Mouse (Mus musculus): ENCODE results near the gene Rxrb. TPM values are rescaled to one million over a fixed set of nuclear protein-coding genes. Genes with fewer than 3 reads are reported as not detected.

The Rxrb gene
- total and polyA plus RNA-seq, 3 experiments, result 27.0 to 47.7 (median 36.9) TPM

- H3K4me1 ChIP-seq (ENCODE audit: control insufficient read depth in 1 of 2, insufficient read depth in 2 of 2), result peaks cover 12 to 24% of the 10 kb centered on the region in 2 experiments
- H3K9ac ChIP-seq (ENCODE audit: insufficient read depth, low read depth), result no peak overlapping the region
- dilution Hi-C loops (cut with MboI; ENCODE audit: extremely low pct_ligation_motif_present, extremely low pct_unique_long_range_greater_than_20kb, low sequenced_read_pairs), result no loop called here
- DNase-seq (ENCODE audit: extremely low read depth), result no peak
- H3K9me3 ChIP-seq (replicated peaks; ENCODE audit: low read length), result no peaks in the 10 kb centered on the region
- in situ Hi-C loops (cut with MboI; ENCODE audit: low pct_ligation_motif_present, low pct_unique_long_range_greater_than_20kb, low sequenced_read_pairs), result no loop called here
- H3K4me3 ChIP-seq (replicated peaks in 1 of 3; ENCODE audit: low read depth in 2 of 3, low read length in 2 of 3, poor library complexity in 1 of 3), result no peak overlapping the region
- no peak overlapping the region for H3K27ac ChIP-seq (ENCODE audit: insufficient read depth, low read depth)
- no peak overlapping the region for H3K4me2 ChIP-seq (ENCODE audit: insufficient read depth, low read depth, poor library complexity, severe bottlenecking)
- TF ChIP-seq CHD2 (IDR thresholded peaks at IDR 0.05; ENCODE audit: low read length) (no peak), NELFE (IDR thresholded peaks at IDR 0.05; ENCODE audit: low read depth, low read length) (no peak), ZC3H11A (IDR thresholded peaks at IDR 0.05; ENCODE audit: low read depth, low read length) (no peak), CHD1 (IDR thresholded peaks at IDR 0.05; ENCODE audit: low read depth, low read length) (no peak), UBTF (IDR thresholded peaks at IDR 0.05; ENCODE audit: low read depth, low read length) (no peak), BHLHE40 (IDR thresholded peaks at IDR 0.05; ENCODE audit: low read depth, low read length) (no peak), HCFC1 (IDR thresholded peaks at IDR 0.05; ENCODE audit: low read depth, low read length) (no peak), SMC3 (IDR thresholded peaks at IDR 0.05; ENCODE audit: low read depth, low read length) (no peak)
- no peaks in the 10 kb centered on the region for H3K79me2 ChIP-seq (replicated peaks; ENCODE audit: control insufficient read depth, extremely low read depth, insufficient read depth, poor library complexity, severe bottlenecking)
- no peaks in the 10 kb centered on the region for H3K36me3 ChIP-seq (replicated peaks in 1 of 2; ENCODE audit: control insufficient read depth in 1 of 2, insufficient read depth in 1 of 2, low read length in 1 of 2)
- H3K27me3 ChIP-seq (replicated peaks), result no peaks in the 10 kb centered on the region
These were observed 55.8 kb downstream of the Rxrb start for GRCm38 (mm10) chr17:34087386-34087785.

Other genes starting within 250 kb of the Rxrb start
Only the 20 nearest of the 33 such genes appear.
- gene Platr17, start 126.7 kb upstream of the Rxrb start, total RNA-seq (2012; rRNA removed), result not detected in 2 replicates
- not detected in 2 replicates for gene Platr17, start 126.7 kb upstream of the Rxrb start, total RNA-seq (2014; rRNA removed)
- not detected in 2 replicates for gene Platr17, start 126.7 kb upstream of the Rxrb start, polyA plus RNA-seq (2012; ENCODE audit: insufficient read length, low read depth)
- 33.8 and 48.3 TPM in 2 replicates for gene Daxx, start 122.4 kb upstream of the Rxrb start, total RNA-seq (2012; rRNA removed)
- 31.6 and 32.3 TPM in 2 replicates for gene Daxx, start 122.4 kb upstream of the Rxrb start, total RNA-seq (2014; rRNA removed)
- gene Daxx, start 122.4 kb upstream of the Rxrb start, polyA plus RNA-seq (2012; ENCODE audit: insufficient read length, low read depth), result 53.0 and 64.7 TPM in 2 replicates
- gene Tapbp, start 115.9 kb upstream of the Rxrb start, total RNA-seq (2012; rRNA removed), result 114 and 134 TPM in 2 replicates
- 44.3 and 45.3 TPM in 2 replicates for gene Tapbp, start 115.9 kb upstream of the Rxrb start, total RNA-seq (2014; rRNA removed)
- gene Tapbp, start 115.9 kb upstream of the Rxrb start, polyA plus RNA-seq (2012; ENCODE audit: insufficient read length, low read depth), result 96.7 and 116 TPM in 2 replicates
- gene Zbtb22, start 115.9 kb upstream of the Rxrb start, total RNA-seq (2012; rRNA removed), result 21.2 and 23.5 TPM in 2 replicates
- 11.7 and 12.1 TPM in 2 replicates for gene Zbtb22, start 115.9 kb upstream of the Rxrb start, total RNA-seq (2014; rRNA removed)
- 20.2 and 20.3 TPM in 2 replicates for gene Zbtb22, start 115.9 kb upstream of the Rxrb start, polyA plus RNA-seq (2012; ENCODE audit: insufficient read length, low read depth)
- gene Rgl2, start 102.3 kb upstream of the Rxrb start, total RNA-seq (2012; rRNA removed), result 23.0 and 25.6 TPM in 2 replicates
- 20.1 and 20.4 TPM in 2 replicates for gene Rgl2, start 102.3 kb upstream of the Rxrb start, total RNA-seq (2014; rRNA removed)
- gene Rgl2, start 102.3 kb upstream of the Rxrb start, polyA plus RNA-seq (2012; ENCODE audit: insufficient read length, low read depth), result 29.1 and 31.8 TPM in 2 replicates
- gene Pfdn6, start 91.5 kb upstream of the Rxrb start, total RNA-seq (2012; rRNA removed), result 140 and 157 TPM in 2 replicates
- gene Pfdn6, start 91.5 kb upstream of the Rxrb start, total RNA-seq (2014; rRNA removed), result 92.3 and 109 TPM in 2 replicates
- gene Pfdn6, start 91.5 kb upstream of the Rxrb start, polyA plus RNA-seq (2012; ENCODE audit: insufficient read length, low read depth), result 109 and 149 TPM in 2 replicates
- 49.7 and 64.5 TPM in 2 replicates for gene Wdr46, start 91.2 kb upstream of the Rxrb start, total RNA-seq (2012; rRNA removed)
- gene Wdr46, start 91.2 kb upstream of the Rxrb start, total RNA-seq (2014; rRNA removed), result 36.8 and 39.8 TPM in 2 replicates
- gene Wdr46, start 91.2 kb upstream of the Rxrb start, polyA plus RNA-seq (2012; ENCODE audit: insufficient read length, low read depth), result 69.4 and 72.4 TPM in 2 replicates
- 3.7 and 4.5 TPM in 2 replicates for gene B3galt4, start 80.3 kb upstream of the Rxrb start, total RNA-seq (2012; rRNA removed)
- gene B3galt4, start 80.3 kb upstream of the Rxrb start, total RNA-seq (2014; rRNA removed), result 4.2 and 5.2 TPM in 2 replicates
- 4.6 and 6.2 TPM in 2 replicates for gene B3galt4, start 80.3 kb upstream of the Rxrb start, polyA plus RNA-seq (2012; ENCODE audit: insufficient read length, low read depth)
- gene Vps52, start 76.0 kb upstream of the Rxrb start, total RNA-seq (2012; rRNA removed), result 38.2 and 39.9 TPM in 2 replicates
- gene Vps52, start 76.0 kb upstream of the Rxrb start, total RNA-seq (2014; rRNA removed), result 34.3 and 40.6 TPM in 2 replicates
- 73.6 and 76.1 TPM in 2 replicates for gene Vps52, start 76.0 kb upstream of the Rxrb start, polyA plus RNA-seq (2012; ENCODE audit: insufficient read length, low read depth)
- 302 and 359 TPM in 2 replicates for gene Rps18, start 75.8 kb upstream of the Rxrb start, total RNA-seq (2012; rRNA removed)
- gene Rps18, start 75.8 kb upstream of the Rxrb start, total RNA-seq (2014; rRNA removed), result 205 and 246 TPM in 2 replicates
- gene Rps18, start 75.8 kb upstream of the Rxrb start, polyA plus RNA-seq (2012; ENCODE audit: insufficient read length, low read depth), result 913 and 991 TPM in 2 replicates
- gene H2-K1, start 31.5 kb upstream of the Rxrb start, total RNA-seq (2012; rRNA removed), result 1,488 and 1,753 TPM in 2 replicates
- gene H2-K1, start 31.5 kb upstream of the Rxrb start, total RNA-seq (2014; rRNA removed), result 1,386 and 1,734 TPM in 2 replicates
- gene H2-K1, start 31.5 kb upstream of the Rxrb start, polyA plus RNA-seq (2012; ENCODE audit: insufficient read length, low read depth), result 2,472 and 2,496 TPM in 2 replicates
- gene Ring1, start 7.1 kb upstream of the Rxrb start, total RNA-seq (2012; rRNA removed), result 8.6 and 11.9 TPM in 2 replicates
- gene Ring1, start 7.1 kb upstream of the Rxrb start, total RNA-seq (2014; rRNA removed), result 11.5 and 13.7 TPM in 2 replicates
- gene Ring1, start 7.1 kb upstream of the Rxrb start, polyA plus RNA-seq (2012; ENCODE audit: insufficient read length, low read depth), result 18.0 and 23.1 TPM in 2 replicates
- gene H2-Ke6, start 3.8 kb upstream of the Rxrb start, total RNA-seq (2012; rRNA removed), result 44.8 and 47.1 TPM in 2 replicates
- gene H2-Ke6, start 3.8 kb upstream of the Rxrb start, total RNA-seq (2014; rRNA removed), result 20.4 and 20.8 TPM in 2 replicates
- 31.7 and 34.5 TPM in 2 replicates for gene H2-Ke6, start 3.8 kb upstream of the Rxrb start, polyA plus RNA-seq (2012; ENCODE audit: insufficient read length, low read depth)
- 116 and 160 TPM in 2 replicates for gene Slc39a7, start 130 bp upstream of the Rxrb start, total RNA-seq (2012; rRNA removed)
- 96.8 and 97.2 TPM in 2 replicates for gene Slc39a7, start 130 bp upstream of the Rxrb start, total RNA-seq (2014; rRNA removed)
- 105 and 108 TPM in 2 replicates for gene Slc39a7, start 130 bp upstream of the Rxrb start, polyA plus RNA-seq (2012; ENCODE audit: insufficient read length, low read depth)
- 6.0 and 7.6 TPM in 2 replicates for gene Col11a2, start 7.6 kb downstream of the Rxrb start, total RNA-seq (2012; rRNA removed)
- 3.0 and 4.5 TPM in 2 replicates for gene Col11a2, start 7.6 kb downstream of the Rxrb start, total RNA-seq (2014; rRNA removed)
- 5.8 and 7.2 TPM in 2 replicates for gene Col11a2, start 7.6 kb downstream of the Rxrb start, polyA plus RNA-seq (2012; ENCODE audit: insufficient read length, low read depth)
- 16.1 and 21.5 TPM in 2 replicates for gene H2-Oa, start 60.5 kb downstream of the Rxrb start, total RNA-seq (2012; rRNA removed)
- 32.8 and 42.7 TPM in 2 replicates for gene H2-Oa, start 60.5 kb downstream of the Rxrb start, total RNA-seq (2014; rRNA removed)
- 30.5 and 40.4 TPM in 2 replicates for gene H2-Oa, start 60.5 kb downstream of the Rxrb start, polyA plus RNA-seq (2012; ENCODE audit: insufficient read length, low read depth)
- gene H2-DMa, start 87.7 kb downstream of the Rxrb start, total RNA-seq (2012; rRNA removed), result 67.7 and 77.4 TPM in 2 replicates
- 114 and 119 TPM in 2 replicates for gene H2-DMa, start 87.7 kb downstream of the Rxrb start, total RNA-seq (2014; rRNA removed)
- gene H2-DMa, start 87.7 kb downstream of the Rxrb start, polyA plus RNA-seq (2012; ENCODE audit: insufficient read length, low read depth), result 82.5 and 112 TPM in 2 replicates
- gene Brd2, start 90.8 kb downstream of the Rxrb start, total RNA-seq (2012; rRNA removed), result 101 and 125 TPM in 2 replicates
- gene Brd2, start 90.8 kb downstream of the Rxrb start, total RNA-seq (2014; rRNA removed), result 137 and 141 TPM in 2 replicates
- gene Brd2, start 90.8 kb downstream of the Rxrb start, polyA plus RNA-seq (2012; ENCODE audit: insufficient read length, low read depth), result 247 and 252 TPM in 2 replicates
- gene H2-DMb2, start 111.5 kb downstream of the Rxrb start, total RNA-seq (2012; rRNA removed), result 107 and 135 TPM in 2 replicates
- 173 and 199 TPM in 2 replicates for gene H2-DMb2, start 111.5 kb downstream of the Rxrb start, total RNA-seq (2014; rRNA removed)
- gene H2-DMb2, start 111.5 kb downstream of the Rxrb start, polyA plus RNA-seq (2012; ENCODE audit: insufficient read length, low read depth), result 161 and 175 TPM in 2 replicates
- gene H2-DMb1, start 121.3 kb downstream of the Rxrb start, total RNA-seq (2012; rRNA removed), result 60.7 and 67.0 TPM in 2 replicates
- gene H2-DMb1, start 121.3 kb downstream of the Rxrb start, total RNA-seq (2014; rRNA removed), result 77.4 and 102 TPM in 2 replicates
- 147 and 149 TPM in 2 replicates for gene H2-DMb1, start 121.3 kb downstream of the Rxrb start, polyA plus RNA-seq (2012; ENCODE audit: insufficient read length, low read depth)

Measured in CH12.LX (cell line).